Mouse (Mus musculus) neural tube, embryonic 10.5 days (tissue): ENCODE measurements around the gene Magi3.

Experiments
- DNase-seq: peaks from one replicate; pipeline ENCODE4 v3.0.0-alpha.2; 2017; ENCODE audit warnings: low spot score; ENCODE audit errors: extremely low spot score

The Magi3 gene

DNA sequence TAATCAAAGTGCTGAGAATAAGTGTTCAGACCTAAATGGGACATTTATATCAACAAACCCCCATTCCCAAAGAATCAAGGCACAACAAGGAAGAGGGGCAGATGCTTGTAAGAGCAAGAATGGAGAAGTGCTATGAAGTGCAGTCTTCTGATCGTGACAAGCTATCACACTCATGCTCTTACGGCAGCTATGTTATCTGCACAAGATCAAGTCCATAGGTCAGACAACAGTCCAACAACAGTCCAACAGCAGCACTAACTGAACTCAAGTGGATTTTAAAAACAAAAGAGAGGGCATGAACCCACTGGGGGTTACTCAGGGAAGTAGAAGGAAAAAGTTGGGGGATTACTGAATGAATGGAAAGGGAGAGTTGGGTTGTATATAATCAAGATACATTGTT lies 30.4 kb downstream of the Magi3 start:
- DNase-seq, result no peak

DNA sequence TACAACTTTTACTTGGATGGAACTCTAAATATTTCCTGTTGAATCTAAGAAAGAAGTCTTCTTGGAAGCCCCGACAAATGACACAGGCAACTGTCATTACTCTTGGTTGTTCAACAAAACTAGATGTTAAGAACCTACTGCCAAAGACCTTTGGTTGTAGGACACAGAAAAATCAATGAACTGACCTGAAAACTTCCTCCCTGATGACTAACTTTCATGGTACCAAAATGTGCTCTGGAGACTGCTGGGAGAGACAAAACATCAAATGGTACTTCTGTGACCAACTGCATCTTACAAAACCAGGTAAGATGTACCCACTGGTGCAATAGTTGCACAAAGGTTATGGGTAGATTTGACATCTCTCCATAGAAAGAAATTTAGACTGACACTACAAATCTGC lies 30.9 kb downstream of the Magi3 start:
- no peak for DNase-seq

DNA sequence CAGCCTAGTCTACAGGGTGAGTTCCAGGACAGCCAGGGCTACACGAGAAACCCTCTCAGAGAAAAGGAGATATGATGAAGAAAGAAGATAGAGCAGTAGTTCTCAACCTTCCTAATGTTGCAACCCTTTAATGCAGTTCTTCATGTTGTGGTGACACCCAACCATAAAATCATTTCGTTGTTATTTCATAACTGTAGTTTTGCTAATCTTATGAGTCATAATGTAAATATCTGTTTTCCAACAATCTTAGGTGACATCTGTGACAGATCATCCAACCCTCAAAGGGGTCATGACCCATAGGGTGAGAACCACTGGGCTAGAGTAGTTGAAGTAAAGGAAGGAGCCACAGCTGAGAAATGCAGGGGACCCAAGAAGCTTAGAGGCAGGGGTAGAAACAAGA lies 35.9 kb downstream of the Magi3 start:
- no peak for DNase-seq

DNA sequence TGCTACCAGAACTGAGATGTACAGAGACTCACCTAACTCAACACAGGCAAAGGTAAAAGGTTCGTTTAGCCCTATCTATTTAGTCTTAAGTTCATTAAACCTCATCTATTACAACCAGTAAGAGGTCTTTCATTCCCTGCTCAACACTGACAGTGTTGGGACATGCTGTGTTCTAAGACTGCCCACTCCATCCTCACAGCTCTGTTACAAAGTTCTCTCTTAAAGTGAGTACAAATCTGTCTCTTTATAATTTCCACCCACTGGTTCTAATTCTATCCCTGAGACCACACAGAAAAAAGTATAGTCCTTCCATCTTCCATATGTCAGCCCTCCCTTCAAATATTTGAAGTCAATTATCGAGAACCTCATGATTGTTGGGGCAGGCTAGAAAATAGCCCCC lies 36.5 kb downstream of the Magi3 start:
- no peak for DNase-seq

DNA sequence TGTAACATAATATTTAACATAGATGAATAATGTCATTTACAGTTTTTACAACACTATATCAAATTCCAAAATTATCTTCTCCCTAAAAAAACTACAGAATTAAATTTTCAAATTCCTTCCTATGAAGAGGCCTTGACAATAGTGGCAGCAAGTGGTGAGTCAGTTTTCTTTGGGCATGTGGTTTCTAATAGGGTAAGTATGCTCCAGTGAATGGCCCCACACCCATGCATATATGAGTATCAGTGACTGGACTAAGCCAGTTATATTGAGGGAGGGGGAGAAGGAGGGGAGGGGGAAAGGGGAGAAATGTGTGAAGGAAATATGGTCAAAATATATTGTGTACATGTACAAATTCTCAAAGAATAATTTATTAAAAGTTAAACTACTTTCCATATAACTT lies 37.5 kb downstream of the Magi3 start:
- DNase-seq, result no peak

DNA sequence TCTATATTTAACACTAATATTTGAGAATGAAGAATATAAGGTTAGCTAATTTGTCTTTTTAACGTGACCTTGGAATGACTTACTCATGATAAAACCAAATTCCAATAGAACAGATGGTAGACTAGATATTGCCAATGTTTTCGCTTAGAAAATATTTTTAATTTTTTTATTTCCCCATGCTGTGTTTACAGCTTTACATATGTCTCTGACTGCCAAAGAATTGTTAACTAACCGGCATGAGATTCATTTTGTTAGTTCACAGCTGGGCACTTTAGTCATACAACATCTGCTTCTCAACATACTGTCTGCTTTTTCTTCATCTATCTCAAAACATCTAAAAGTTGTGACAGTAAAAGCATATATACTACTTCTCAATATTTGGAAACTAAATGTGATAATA lies 58.8 kb downstream of the Magi3 start:
- DNase-seq, result no peak

DNA sequence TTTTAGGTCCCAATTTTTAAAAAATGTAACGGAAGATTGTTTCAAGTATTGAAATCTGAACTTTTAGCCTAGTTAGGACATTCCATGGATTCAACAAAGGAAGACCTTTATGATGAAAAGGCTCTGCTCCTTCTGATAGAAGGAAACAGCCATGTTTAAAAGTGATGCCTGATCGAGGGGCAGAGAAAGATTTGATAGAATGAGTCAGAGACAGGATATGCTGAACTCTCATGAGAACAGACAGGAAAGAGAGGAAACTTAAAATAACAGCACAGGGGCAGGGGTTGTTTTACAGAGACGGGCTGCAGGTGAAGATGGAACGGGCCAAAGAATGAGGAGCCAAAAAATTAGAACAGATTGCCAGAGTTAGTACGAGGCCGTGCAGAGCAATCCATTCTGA lies 59.6 kb downstream of the Magi3 start:
- no peak for DNase-seq

DNA sequence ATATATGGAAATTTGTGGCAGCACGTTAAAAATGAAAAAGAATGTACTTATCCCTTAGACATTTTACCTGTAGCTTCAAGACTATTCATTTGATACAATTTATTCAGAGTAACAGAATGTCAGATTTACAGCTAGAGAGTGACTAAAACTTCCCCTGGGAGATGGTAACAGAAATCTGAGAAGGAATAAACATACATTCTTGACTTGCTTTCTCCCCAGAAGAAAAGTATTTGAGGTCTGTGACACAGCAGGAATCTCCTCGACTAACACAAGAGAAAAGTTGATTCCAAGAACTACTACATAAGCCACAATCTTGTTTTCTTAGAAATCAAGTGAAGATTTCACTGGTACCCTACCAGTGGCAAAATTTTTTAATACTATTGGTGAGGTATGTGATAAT lies 70.0 kb downstream of the Magi3 start:
- no peak for DNase-seq

DNA sequence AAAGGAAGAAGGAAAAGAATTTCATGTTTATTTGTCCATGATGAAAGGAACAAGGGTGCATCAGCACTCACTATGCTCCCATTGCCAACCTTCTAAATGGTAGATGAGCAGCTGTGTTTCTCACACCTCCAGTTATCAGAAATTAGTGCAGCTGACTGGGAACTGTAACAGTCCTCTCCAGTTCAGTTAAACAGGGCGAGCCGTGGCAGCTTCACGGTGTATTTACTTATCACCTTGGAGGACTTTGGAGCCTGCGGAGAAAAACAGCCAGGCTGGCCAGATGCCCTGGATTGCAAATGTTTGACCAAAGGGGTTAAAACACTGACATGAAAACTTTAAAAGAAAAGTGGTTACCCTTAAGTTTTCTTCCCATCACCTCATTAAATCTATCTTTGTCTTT lies 77.8 kb downstream of the Magi3 start:
- DNase-seq, result no peak

DNA sequence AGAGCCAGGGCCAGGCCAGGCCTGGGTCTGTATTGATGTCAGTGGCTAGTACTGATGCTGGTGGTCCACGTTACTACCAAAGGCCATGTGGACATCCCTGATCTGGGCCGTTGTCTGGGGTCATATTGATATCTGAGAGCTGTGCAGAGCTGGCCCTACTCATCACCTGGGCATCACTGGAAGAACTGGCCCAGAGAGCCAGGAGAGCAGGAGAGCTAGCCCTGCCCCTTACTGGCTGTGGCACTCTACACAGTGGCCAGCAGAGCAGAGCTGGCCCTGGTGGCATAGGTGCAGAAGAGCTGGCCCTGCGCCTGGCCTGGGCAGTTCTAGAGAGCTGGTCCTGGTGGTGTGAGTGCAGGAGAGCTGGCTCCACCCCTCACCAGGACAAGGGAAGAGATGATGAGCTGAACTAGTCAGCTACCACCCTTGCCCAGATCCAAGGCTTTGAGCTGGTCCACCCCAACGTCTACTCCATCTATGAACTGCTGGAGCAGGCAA lies 81.2 kb downstream of the Magi3 start:
- DNase-seq, result no peak

DNA sequence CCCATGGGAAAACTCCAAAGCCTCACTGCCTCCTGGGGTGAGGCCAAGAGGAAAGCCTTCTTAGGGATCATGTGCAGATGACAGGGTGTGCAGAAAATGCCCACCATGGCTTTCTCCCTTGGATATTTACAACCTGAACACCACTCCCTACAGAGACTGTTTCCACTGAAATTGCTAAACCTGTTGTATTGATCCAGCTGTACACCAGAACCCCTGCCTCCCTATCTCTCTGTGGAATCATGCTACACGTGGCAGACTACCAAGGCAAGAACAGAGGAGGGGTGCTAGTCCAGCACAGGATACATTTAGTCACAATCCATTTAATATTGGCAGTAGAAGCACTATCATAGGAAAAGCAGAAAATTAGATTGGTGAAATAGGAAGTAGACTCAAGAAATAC lies 94.5 kb downstream of the Magi3 start:
- DNase-seq, result no peak

DNA sequence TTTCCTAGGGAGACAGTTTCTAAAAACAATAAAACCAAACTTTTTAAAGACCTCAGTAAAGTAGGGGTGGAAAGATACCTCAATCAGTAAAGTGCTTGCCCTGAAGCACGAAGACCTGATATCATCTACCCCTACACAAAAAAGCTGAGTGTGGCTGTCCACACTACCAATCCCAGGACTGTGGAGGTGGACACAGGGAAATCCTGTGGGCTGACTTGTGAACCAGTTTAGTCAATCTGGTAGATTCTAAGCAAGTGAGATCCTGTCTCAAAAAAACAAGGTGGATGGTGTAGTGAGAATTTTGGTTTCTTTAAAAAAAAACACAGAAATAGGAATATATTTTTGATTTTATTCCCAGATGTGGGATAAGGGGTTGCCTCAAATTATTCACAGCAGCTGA lies 96.3 kb downstream of the Magi3 start:
- DNase-seq, result no peak

DNA sequence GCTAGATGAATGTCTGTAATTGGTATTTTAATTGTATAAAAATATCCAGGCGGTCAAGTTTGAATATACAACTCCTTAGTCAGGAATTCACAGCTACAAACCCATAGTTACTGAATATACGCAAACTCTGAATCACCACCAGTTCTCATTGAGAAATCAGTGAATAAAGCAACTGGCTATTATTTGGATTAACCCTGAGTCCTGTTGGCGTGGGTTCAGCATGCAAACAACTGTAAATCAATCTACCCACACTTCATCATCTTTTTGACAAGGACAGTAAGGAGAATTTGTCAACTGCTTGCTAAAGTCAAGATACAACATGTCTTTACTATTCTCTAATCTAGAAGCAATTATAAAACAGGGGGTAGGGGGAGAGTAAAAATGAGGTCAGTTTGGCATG lies 110.7 kb downstream of the Magi3 start:
- DNase-seq, result no peak

DNA sequence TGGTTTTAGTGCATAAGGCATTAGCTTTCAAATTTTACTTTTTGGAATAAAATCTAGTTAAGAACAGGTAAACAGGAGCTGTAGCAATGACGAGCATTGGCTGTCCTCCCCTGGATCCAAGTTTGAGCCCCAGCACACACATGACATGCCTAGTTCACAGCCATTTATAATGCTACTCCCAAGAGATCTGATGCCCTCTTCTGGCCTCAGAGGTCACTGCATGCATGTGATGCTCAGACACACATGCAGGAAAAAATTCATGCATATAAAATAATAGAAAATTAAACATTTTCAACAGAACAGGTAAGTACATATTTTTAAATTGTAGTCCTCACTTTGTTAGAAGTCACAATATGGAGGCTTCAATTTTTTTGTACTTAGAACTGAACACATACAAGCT lies 115.2 kb downstream of the Magi3 start:
- peak; percentile 34 for DNase-seq

DNA sequence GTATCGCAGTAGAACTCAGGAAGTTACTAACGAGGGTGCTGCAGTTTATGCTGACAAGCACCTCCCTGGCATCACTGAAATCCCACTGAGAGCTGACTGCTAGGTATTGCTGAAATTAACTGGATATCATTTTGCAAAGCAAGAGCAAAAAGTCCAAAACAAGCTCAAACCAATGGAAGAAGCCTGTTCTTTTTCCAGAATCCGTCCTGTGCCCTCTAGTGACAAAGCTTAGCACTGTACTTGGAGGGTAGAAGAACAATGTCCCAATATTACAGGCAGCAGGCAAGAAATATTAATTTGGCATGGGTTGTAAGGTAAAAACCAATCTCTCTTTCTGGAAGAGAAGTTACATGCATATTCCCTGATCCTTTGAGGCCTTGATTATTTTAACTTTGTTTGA lies 118.5 kb downstream of the Magi3 start:
- no peak for DNase-seq

DNA sequence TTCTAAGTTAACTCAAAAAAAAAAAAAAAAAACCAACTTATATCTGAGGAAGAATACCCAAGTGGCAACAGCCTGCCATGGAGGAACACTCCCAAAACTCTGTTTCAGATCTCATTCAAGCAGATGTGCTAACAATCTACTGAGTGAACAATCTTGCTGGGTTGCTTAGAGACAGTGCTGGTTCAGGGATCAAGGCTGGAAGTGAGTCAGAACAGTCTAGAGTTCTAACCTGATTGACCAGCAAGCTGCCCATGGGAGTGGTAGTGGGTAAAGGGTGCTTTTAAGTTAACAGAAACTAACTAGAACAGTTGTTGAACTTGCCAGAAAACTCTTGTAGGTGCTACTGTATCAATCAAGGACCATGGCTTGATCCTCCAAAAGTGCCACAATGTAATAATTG lies 118.9 kb downstream of the Magi3 start:
- DNase-seq, result no peak

DNA sequence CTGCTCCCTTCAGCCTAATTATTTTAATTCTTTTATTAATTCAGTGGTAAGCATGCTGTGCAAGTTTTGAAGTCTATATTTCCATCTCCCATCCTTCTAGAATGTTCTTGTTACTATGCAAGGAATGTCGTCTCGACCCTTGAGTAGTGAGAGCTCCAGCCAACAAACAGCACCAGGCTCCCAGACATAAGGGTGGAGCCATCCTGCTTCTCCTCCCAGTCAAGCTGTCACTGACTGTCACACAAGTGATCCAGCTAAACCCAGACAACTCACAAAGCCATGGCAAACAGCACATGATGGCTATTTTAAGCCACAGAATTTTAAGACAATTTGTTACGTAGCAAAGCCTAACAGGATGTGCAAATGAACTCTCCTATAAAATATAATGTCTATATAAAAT lies 124.2 kb downstream of the Magi3 start:
- no peak for DNase-seq

DNA sequence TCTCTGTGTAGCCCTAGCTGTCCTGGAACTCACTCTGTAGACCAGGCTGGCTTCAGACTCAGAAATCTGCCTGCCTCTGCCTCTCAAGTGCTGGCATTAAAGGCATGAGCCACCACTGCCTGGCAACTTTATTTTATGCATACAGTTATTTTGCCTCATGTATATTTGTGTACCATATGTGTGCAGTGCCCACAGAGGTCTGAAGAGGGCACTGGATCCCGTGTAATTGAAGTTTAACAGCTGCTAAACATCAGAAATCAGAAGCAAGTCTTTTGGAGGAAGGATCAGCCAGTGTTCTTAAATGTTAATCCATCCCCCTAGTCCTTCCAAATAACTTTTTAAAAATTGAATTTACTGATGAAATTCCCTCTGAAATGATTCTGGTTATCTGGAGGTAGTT lies 125.5 kb downstream of the Magi3 start:
- no peak for DNase-seq

DNA sequence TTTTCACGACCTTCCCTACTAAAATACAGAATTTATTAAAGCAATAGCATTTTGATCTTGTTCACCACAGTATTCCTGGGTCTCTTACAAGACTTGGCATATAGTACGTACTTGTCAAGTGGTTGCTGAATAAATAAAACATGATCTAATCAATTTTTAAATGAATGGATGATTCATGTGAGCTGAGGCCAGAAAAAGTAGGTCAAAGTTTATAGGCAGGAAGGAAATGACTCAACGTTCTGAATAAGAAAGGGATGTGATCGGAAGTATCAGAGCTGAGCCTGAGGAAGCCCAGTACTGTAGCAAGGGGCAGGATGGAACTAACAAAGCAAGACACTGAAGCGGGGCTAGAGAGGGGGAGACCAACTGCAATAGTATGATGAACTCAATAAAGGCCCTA lies 127.4 kb downstream of the Magi3 start:
- DNase-seq, result no peak

DNA sequence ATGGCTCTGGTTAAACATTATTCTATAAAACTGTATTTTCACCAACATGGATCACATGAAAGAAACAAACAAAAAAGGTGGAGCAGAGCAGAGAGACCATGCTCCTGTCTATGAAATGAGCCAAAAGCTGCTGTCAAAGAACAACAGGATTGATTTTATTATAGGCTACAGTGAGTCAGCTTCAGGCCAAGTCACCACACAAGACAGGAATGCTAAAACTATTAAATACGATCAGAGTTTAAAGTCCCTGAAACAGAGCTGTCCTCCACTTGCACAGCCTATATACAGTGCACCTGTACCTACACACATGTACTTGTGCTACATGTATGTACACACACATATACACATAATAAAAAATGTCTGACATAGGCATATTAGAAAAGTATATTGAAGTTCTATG lies 138.1 kb downstream of the Magi3 start:
- no peak for DNase-seq

DNA sequence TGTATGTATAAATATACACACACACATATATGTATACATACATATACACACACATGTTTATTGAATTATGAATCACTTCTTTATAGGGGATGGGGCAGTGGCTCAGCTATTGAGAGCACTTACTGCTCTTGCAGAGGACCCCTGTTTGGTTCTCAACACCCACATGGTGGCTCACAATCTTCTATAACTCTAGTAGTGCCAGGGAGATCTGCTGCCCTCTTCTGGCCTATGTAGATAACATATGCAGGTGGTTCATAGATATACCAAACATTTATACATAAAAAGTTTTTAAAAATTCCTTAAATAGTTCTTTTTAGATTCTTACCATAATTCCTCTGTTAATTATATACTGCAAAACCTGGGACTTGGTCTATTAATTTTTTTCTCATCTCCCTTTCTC lies 141.4 kb downstream of the Magi3 start:
- no peak for DNase-seq

DNA sequence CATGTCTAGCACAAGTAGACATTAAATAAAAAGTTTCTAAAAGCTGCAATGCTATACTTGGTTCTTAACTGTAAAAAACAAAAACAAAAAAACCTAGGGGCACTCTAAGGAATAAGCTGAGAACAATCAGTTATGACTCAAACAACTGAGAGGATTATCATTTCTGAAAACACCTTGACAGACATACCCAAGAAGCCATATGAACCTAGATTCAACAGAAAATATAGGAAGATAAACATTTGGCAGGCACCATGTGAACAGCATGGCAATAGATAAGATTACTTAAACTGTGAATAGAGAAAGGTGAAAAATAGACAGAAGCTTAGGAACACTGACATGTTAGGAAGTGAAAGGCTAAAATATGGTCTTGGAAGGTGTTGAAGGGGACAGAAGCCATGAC lies 150.8 kb downstream of the Magi3 start:
- DNase-seq, result no peak

DNA sequence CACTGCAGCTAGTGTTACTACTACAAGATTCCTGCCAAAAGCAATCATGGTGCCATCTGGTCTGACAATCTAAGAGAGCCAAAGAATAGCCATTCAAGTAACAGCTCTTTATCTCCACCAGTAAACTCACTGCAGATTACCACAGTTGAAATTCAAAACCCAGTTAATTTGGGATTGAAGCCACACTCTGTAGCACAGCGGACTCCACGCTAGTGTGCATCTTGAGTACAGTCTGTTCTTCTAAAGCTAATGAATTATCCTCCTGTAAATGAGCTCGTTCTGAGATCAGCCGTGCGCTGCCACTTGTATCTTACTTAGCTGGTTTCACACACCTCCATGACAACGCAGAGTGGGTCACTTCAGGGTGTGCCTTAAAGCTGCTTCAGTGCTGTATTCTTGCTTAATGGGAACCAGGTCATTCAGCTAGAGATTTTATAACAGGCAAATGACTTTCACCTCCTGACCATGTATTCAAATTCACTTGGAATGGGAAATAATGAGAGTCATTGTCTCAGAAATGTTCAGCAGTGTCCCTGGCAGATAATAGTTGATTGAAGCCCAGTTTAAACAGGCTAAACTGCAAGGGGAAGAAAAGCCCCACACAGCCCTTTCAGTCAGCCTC lies 161.1 kb downstream of the Magi3 start:
- DNase-seq, result no peak

DNA sequence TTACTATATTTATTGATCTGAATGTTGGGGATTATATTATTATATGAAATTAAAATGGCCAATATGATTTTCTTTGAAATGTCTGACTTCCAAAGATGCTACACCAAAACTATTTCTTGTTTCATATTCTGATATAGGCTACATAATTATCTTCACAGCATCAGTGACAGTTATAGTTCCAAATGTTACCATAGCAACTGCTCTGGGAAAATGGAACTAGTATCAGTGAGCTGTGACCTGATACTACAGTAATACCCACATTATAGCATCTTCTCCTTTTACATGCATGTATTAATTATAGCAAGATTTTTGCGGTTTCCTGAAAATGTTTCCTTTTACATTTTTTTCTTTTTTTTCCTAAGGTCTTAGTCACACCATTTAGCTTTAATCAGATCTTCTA lies 187.4 kb downstream of the Magi3 start:
- no peak for DNase-seq
